Mouse (Mus musculus) liver, embryonic 14.5 days (tissue): ENCODE results near the gene Cenps.

Experiments
- CTCF ChIP-seq: IDR thresholded peaks from 2 replicates; pipeline ENCODE4 v1.5.1; 2016; ENCODE audit warnings: antibody characterized with exemption, low read depth, control low read depth
- EP300 ChIP-seq: IDR thresholded peaks from 2 replicates; pipeline ENCODE4 v1.6.1; 2016; ENCODE audit warnings: antibody characterized with exemption, low read depth

- TF ChIP-seq CTCF (no peak), EP300 (no peak)
These were observed 4.0 kb downstream of the Cenps start for GRCm38 (mm10) chr4:149133395-149133794.
